Mouse (Mus musculus) adrenal gland, postnatal 36 days (tissue): ENCODE measurements around the gene Vegfa. TPM values are rescaled to one million over a fixed set of nuclear protein-coding genes. Genes with fewer than 3 reads are reported as not detected.
A peak's percentile ranks its signal among the peaks of the same experiment; 100 is the strongest.
"Not testable (repeated sequence)": the region's sequence is repeated elsewhere in the genome, so short reads cannot be mapped to it uniquely, and the experiment has no call there.

Source experiments
- DNase-seq, 2 experiments: peaks; one replicate each; pipeline ENCODE4 v3.0.0; 2021; ENCODE audit warnings: mixed read lengths in 1 of 2
- total RNA-seq, 2 experiments: library from RNA; stranded (reverse); gene quantifications; 2 replicates each; pipeline ENCODE4 v1.2.3; 2021

Gene Vegfa
- total RNA-seq, 2 experiments from 2014 or later, result 330 to 830 TPM

GRCm38 (mm10) chr17:45999366-45999940 lies 32.7 kb downstream of the Vegfa start:
- no peak for DNase-seq

GRCm38 (mm10) chr17:45998363-45998762 lies 33.8 kb downstream of the Vegfa start:
- no peak for DNase-seq

- DNase-seq, result no peak
Observed at GRCm38 (mm10) chr17:45996921-45997444, 35.2 kb downstream of the Vegfa start.

GRCm38 (mm10) chr17:45994281-45994817 lies 37.8 kb downstream of the Vegfa start:
- DNase-seq, result peak in 1 of 2 experiments; percentile 49

GRCm38 (mm10) chr17:45986915-45987314 lies 45.3 kb downstream of the Vegfa start:
- DNase-seq, result no peak

GRCm38 (mm10) chr17:45986374-45986773 lies 45.8 kb downstream of the Vegfa start:
- DNase-seq, result no peak

- DNase-seq, result not testable (repeated sequence)
Observed at GRCm38 (mm10) chr17:45983185-45983584, 49.0 kb downstream of the Vegfa start.

- no peak for DNase-seq
Observed at GRCm38 (mm10) chr17:45981841-45982240, 50.3 kb downstream of the Vegfa start.

GRCm38 (mm10) chr17:45979025-45979805 lies 53.0 kb downstream of the Vegfa start:
- no peak for DNase-seq

GRCm38 (mm10) chr17:45974461-45974860 lies 57.7 kb downstream of the Vegfa start:
- DNase-seq, result no peak

GRCm38 (mm10) chr17:45973214-45973613 lies 59.0 kb downstream of the Vegfa start:
- DNase-seq, result no peak

GRCm38 (mm10) chr17:45972405-45972804 lies 59.8 kb downstream of the Vegfa start:
- DNase-seq, result no peak

GRCm38 (mm10) chr17:45971800-45972199 lies 60.4 kb downstream of the Vegfa start:
- DNase-seq, result no peak

GRCm38 (mm10) chr17:45970741-45971550 lies 61.2 kb downstream of the Vegfa start:
- no peak for DNase-seq

GRCm38 (mm10) chr17:45969596-45969995 lies 62.6 kb downstream of the Vegfa start:
- no peak for DNase-seq

GRCm38 (mm10) chr17:45968341-45968740 lies 63.8 kb downstream of the Vegfa start:
- no peak for DNase-seq

Other genes with a start within 250 kb of the Vegfa start
- 100 to 1,000 TPM in 1 of 2 experiments, 10 to 100 TPM in 1; 99.1 to 106 TPM for gene Mrps18a, start 78.6 kb upstream of the Vegfa start, total RNA-seq
- 10 to 100 TPM in 1 of 2 experiments, 1 to 10 TPM in 1; 7.9 to 12.8 TPM for gene Rsph9, start 111.8 kb upstream of the Vegfa start, total RNA-seq
- 10 to 100 TPM; 19.7 to 20.1 TPM for gene Mad2l1bp, start 121.2 kb upstream of the Vegfa start, total RNA-seq
- gene Gtpbp2, start 128.7 kb upstream of the Vegfa start, total RNA-seq, result 10 to 100 TPM; 67.4 to 78.1 TPM
- 10 to 100 TPM; 43.3 to 45.3 TPM for gene Polh, start 170.3 kb upstream of the Vegfa start, total RNA-seq
- 10 to 100 TPM; 81.4 to 87.7 TPM for gene Xpo5, start 170.4 kb upstream of the Vegfa start, total RNA-seq
- 100 to 1,000 TPM in 1 of 2 experiments, 10 to 100 TPM in 1; 97.8 to 119 TPM for gene Polr1c, start 215.7 kb upstream of the Vegfa start, total RNA-seq
- gene Yipf3, start 215.7 kb upstream of the Vegfa start, total RNA-seq, result 100 to 1,000 TPM; 137 to 176 TPM
- gene Lrrc73, start 221.2 kb upstream of the Vegfa start, total RNA-seq, result 1 to 10 TPM; 5.4 to 8.9 TPM